Mouse (Mus musculus): ENCODE data around the gene Gm45234. TPM values are rescaled to one million over a fixed set of nuclear protein-coding genes. Genes with fewer than 3 reads are reported as not detected.

Gm45234 gene
- total RNA-seq, 2 experiments from 2014 or later: not detected

GRCm38 (mm10) chr6:124740888-124741761 is 14.7 kb downstream of the Gm45234 start, which contains the start of gene Grcc10:
Gene Grcc10 (minus strand): TSS chr6:124741374.
- ATAC-seq (replicated peaks; ENCODE audit: low FRiP score, poor library complexity, severe bottlenecking): peak; percentile 62

GRCm38 (mm10) chr6:124740211-124740887 is 15.5 kb downstream of the Gm45234 start:
- peak; percentile 44 for ATAC-seq (replicated peaks; ENCODE audit: low FRiP score, poor library complexity, severe bottlenecking)

- no peak for ATAC-seq (replicated peaks; ENCODE audit: low FRiP score, poor library complexity, severe bottlenecking)
Observed at GRCm38 (mm10) chr6:124739231-124739796, 16.5 kb downstream of the Gm45234 start.

GRCm38 (mm10) chr6:124738511-124739023 is 17.3 kb downstream of the Gm45234 start, which contains the start of gene Ptpn6:
Gene Ptpn6 (minus strand): TSS chr6:124738714.
- no peak for ATAC-seq (replicated peaks; ENCODE audit: low FRiP score, poor library complexity, severe bottlenecking)

- no peak for ATAC-seq (replicated peaks; ENCODE audit: low FRiP score, poor library complexity, severe bottlenecking)
Observed at GRCm38 (mm10) chr6:124737040-124737439, 18.8 kb downstream of the Gm45234 start.

- ATAC-seq (replicated peaks; ENCODE audit: low FRiP score, poor library complexity, severe bottlenecking): no peak
Observed at GRCm38 (mm10) chr6:124734417-124734816, 21.4 kb downstream of the Gm45234 start.

GRCm38 (mm10) chr6:124732476-124733370 is 23.1 kb downstream of the Gm45234 start:
- peak; percentile 59 for ATAC-seq (replicated peaks; ENCODE audit: low FRiP score, poor library complexity, severe bottlenecking)

GRCm38 (mm10) chr6:124731038-124731437 is 24.8 kb downstream of the Gm45234 start:
- ATAC-seq (replicated peaks; ENCODE audit: low FRiP score, poor library complexity, severe bottlenecking): no peak

- no peak for ATAC-seq (replicated peaks; ENCODE audit: low FRiP score, poor library complexity, severe bottlenecking)
Observed at GRCm38 (mm10) chr6:124729850-124730705, 25.7 kb downstream of the Gm45234 start.

GRCm38 (mm10) chr6:124728621-124729020 is 27.2 kb downstream of the Gm45234 start:
- no peak for ATAC-seq (replicated peaks; ENCODE audit: low FRiP score, poor library complexity, severe bottlenecking)

- ATAC-seq (replicated peaks; ENCODE audit: low FRiP score, poor library complexity, severe bottlenecking): no peak
Observed at GRCm38 (mm10) chr6:124724472-124724871, 31.3 kb downstream of the Gm45234 start.

- ATAC-seq (replicated peaks; ENCODE audit: low FRiP score, poor library complexity, severe bottlenecking): no peak
Observed at GRCm38 (mm10) chr6:124723541-124723940, 32.3 kb downstream of the Gm45234 start.

- no peak for ATAC-seq (replicated peaks; ENCODE audit: low FRiP score, poor library complexity, severe bottlenecking)
Observed at GRCm38 (mm10) chr6:124722876-124723473, 32.8 kb downstream of the Gm45234 start.

GRCm38 (mm10) chr6:124720904-124721303 is 34.9 kb downstream of the Gm45234 start:
- ATAC-seq (replicated peaks; ENCODE audit: low FRiP score, poor library complexity, severe bottlenecking): no peak

- peak; percentile 76 for ATAC-seq (replicated peaks; ENCODE audit: low FRiP score, poor library complexity, severe bottlenecking)
Observed at GRCm38 (mm10) chr6:124719354-124719978, 36.4 kb downstream of the Gm45234 start.

GRCm38 (mm10) chr6:124718703-124719102 is 37.1 kb downstream of the Gm45234 start:
- ATAC-seq (replicated peaks; ENCODE audit: low FRiP score, poor library complexity, severe bottlenecking): no peak

- no peak for ATAC-seq (replicated peaks; ENCODE audit: low FRiP score, poor library complexity, severe bottlenecking)
Observed at GRCm38 (mm10) chr6:124717968-124718367, 37.9 kb downstream of the Gm45234 start.

All from erythroid progenitor cell, adult 5-6 weeks (primary cell).